Mouse (Mus musculus): ENCODE measurements around the gene Lrmda. TPM values are rescaled to one million over a fixed set of nuclear protein-coding genes. Genes with fewer than 3 reads are reported as not detected.

Gene Lrmda
- polyA plus RNA-seq, 1 experiment = 0.51 TPM

GRCm38 (mm10) chr14:22036802-22037497 is 17.4 kb downstream of the Lrmda start:
- Histone ChIP-seq H3K27me3 (ENCODE audit: control insufficient read depth, insufficient read depth, low read length) (no peaks in the 10 kb centered on the region), H3K4me1 (replicated peaks; ENCODE audit: control insufficient read depth, insufficient read depth, low read length) (no peaks in the 10 kb centered on the region), H3K36me3 (ENCODE audit: control insufficient read depth, insufficient read depth, low read length) (no peaks in the 10 kb centered on the region), H3K4me3 (ENCODE audit: control insufficient read depth, insufficient read depth, low read length) (no peak overlapping the region), H3K27ac (ENCODE audit: control insufficient read depth, insufficient read depth, low read length) (no peak overlapping the region)
- DNase-seq = no peak
- TF ChIP-seq CTCF (IDR thresholded peaks at IDR 0.05; ENCODE audit: borderline replicate concordance, control insufficient read depth, extremely low read depth, insufficient read depth, low read length, poor library complexity) (no peak), POLR2A (IDR thresholded peaks at IDR 0.05; ENCODE audit: control insufficient read depth, extremely low read depth, insufficient read depth, low read length, poor library complexity) (no peak)
- 98% methylated on average over 12 of the region's 12 CpGs for WGBS

GRCm38 (mm10) chr14:22037498-22038131 is 18.1 kb downstream of the Lrmda start:
- H3K4me1 ChIP-seq (replicated peaks; ENCODE audit: control insufficient read depth, insufficient read depth, low read length) = no peaks in the 10 kb centered on the region
- DNase-seq = no peak
- no peaks in the 10 kb centered on the region for H3K27me3 ChIP-seq (ENCODE audit: control insufficient read depth, insufficient read depth, low read length)
- TF ChIP-seq POLR2A (IDR thresholded peaks at IDR 0.05; ENCODE audit: control insufficient read depth, extremely low read depth, insufficient read depth, low read length, poor library complexity) (no peak), CTCF (IDR thresholded peaks at IDR 0.05; ENCODE audit: borderline replicate concordance, control insufficient read depth, extremely low read depth, insufficient read depth, low read length, poor library complexity) (no peak)
- 92% methylated on average over 16 of the region's 16 CpGs for WGBS
- no peaks in the 10 kb centered on the region for H3K36me3 ChIP-seq (ENCODE audit: control insufficient read depth, insufficient read depth, low read length)
- no peak overlapping the region for H3K27ac ChIP-seq (ENCODE audit: control insufficient read depth, insufficient read depth, low read length)
- no peak overlapping the region for H3K4me3 ChIP-seq (ENCODE audit: control insufficient read depth, insufficient read depth, low read length)

- Histone ChIP-seq H3K4me1 (replicated peaks; ENCODE audit: control insufficient read depth, insufficient read depth, low read length) (no peaks in the 10 kb centered on the region), H3K27ac (ENCODE audit: control insufficient read depth, insufficient read depth, low read length) (no peak overlapping the region), H3K36me3 (ENCODE audit: control insufficient read depth, insufficient read depth, low read length) (no peaks in the 10 kb centered on the region), H3K27me3 (ENCODE audit: control insufficient read depth, insufficient read depth, low read length) (no peaks in the 10 kb centered on the region), H3K4me3 (ENCODE audit: control insufficient read depth, insufficient read depth, low read length) (no peak overlapping the region)
- no peak for DNase-seq
- TF ChIP-seq POLR2A (IDR thresholded peaks at IDR 0.05; ENCODE audit: control insufficient read depth, extremely low read depth, insufficient read depth, low read length, poor library complexity) = no peak
- no peak for TF ChIP-seq CTCF (IDR thresholded peaks at IDR 0.05; ENCODE audit: borderline replicate concordance, control insufficient read depth, extremely low read depth, insufficient read depth, low read length, poor library complexity)
- WGBS = 92% methylated on average over 6 of the region's 6 CpGs
These were observed 22.6 kb downstream of the Lrmda start for GRCm38 (mm10) chr14:22042146-22042545.

- WGBS = 97% methylated on average over 5 of the region's 5 CpGs
- H3K27me3 ChIP-seq (ENCODE audit: control insufficient read depth, insufficient read depth, low read length) = no peaks in the 10 kb centered on the region
- H3K4me3 ChIP-seq (ENCODE audit: control insufficient read depth, insufficient read depth, low read length) = no peak overlapping the region
- H3K4me1 ChIP-seq (replicated peaks; ENCODE audit: control insufficient read depth, insufficient read depth, low read length) = no peaks in the 10 kb centered on the region
- H3K27ac ChIP-seq (ENCODE audit: control insufficient read depth, insufficient read depth, low read length) = no peak overlapping the region
- TF ChIP-seq POLR2A (IDR thresholded peaks at IDR 0.05; ENCODE audit: control insufficient read depth, extremely low read depth, insufficient read depth, low read length, poor library complexity) (no peak), CTCF (IDR thresholded peaks at IDR 0.05; ENCODE audit: borderline replicate concordance, control insufficient read depth, extremely low read depth, insufficient read depth, low read length, poor library complexity) (no peak)
- no peak for DNase-seq
- no peaks in the 10 kb centered on the region for H3K36me3 ChIP-seq (ENCODE audit: control insufficient read depth, insufficient read depth, low read length)
These were observed 23.9 kb downstream of the Lrmda start for GRCm38 (mm10) chr14:22043420-22043819.

- TF ChIP-seq CTCF (IDR thresholded peaks at IDR 0.05; ENCODE audit: borderline replicate concordance, control insufficient read depth, extremely low read depth, insufficient read depth, low read length, poor library complexity) (no peak), POLR2A (IDR thresholded peaks at IDR 0.05; ENCODE audit: control insufficient read depth, extremely low read depth, insufficient read depth, low read length, poor library complexity) (no peak)
- H3K27me3 ChIP-seq (ENCODE audit: control insufficient read depth, insufficient read depth, low read length) = no peaks in the 10 kb centered on the region
- no peaks in the 10 kb centered on the region for H3K36me3 ChIP-seq (ENCODE audit: control insufficient read depth, insufficient read depth, low read length)
- H3K4me1 ChIP-seq (replicated peaks; ENCODE audit: control insufficient read depth, insufficient read depth, low read length) = no peaks in the 10 kb centered on the region
- WGBS = 91% methylated on average over 10 of the region's 10 CpGs
- DNase-seq = no peak
- H3K4me3 ChIP-seq (ENCODE audit: control insufficient read depth, insufficient read depth, low read length) = no peak overlapping the region
- H3K27ac ChIP-seq (ENCODE audit: control insufficient read depth, insufficient read depth, low read length) = no peak overlapping the region
These were observed 26.8 kb downstream of the Lrmda start for GRCm38 (mm10) chr14:22046262-22046856.

GRCm38 (mm10) chr14:22048068-22048899 is 28.8 kb downstream of the Lrmda start:
- 97% methylated on average over 18 of the region's 18 CpGs for WGBS
- Histone ChIP-seq H3K27ac (ENCODE audit: control insufficient read depth, insufficient read depth, low read length) (no peak overlapping the region), H3K4me1 (replicated peaks; ENCODE audit: control insufficient read depth, insufficient read depth, low read length) (no peaks in the 10 kb centered on the region), H3K27me3 (ENCODE audit: control insufficient read depth, insufficient read depth, low read length) (no peaks in the 10 kb centered on the region), H3K36me3 (ENCODE audit: control insufficient read depth, insufficient read depth, low read length) (no peaks in the 10 kb centered on the region), H3K4me3 (ENCODE audit: control insufficient read depth, insufficient read depth, low read length) (no peak overlapping the region)
- no peak for TF ChIP-seq CTCF (IDR thresholded peaks at IDR 0.05; ENCODE audit: borderline replicate concordance, control insufficient read depth, extremely low read depth, insufficient read depth, low read length, poor library complexity)
- no peak for TF ChIP-seq POLR2A (IDR thresholded peaks at IDR 0.05; ENCODE audit: control insufficient read depth, extremely low read depth, insufficient read depth, low read length, poor library complexity)
- DNase-seq = no peak
